Mouse (Mus musculus) testis, adult 2 months (tissue): Measurements from ENCODE around the gene Dnaaf1. TPM values are rescaled to one million over a fixed set of nuclear protein-coding genes. Genes with fewer than 3 reads are reported as not detected.

Source experiments
- H3K27ac ChIP-seq: fragments of 200-500 bp; 2 replicates; pipeline ENCODE4 v1.5.1; 2012; ENCODE audit warnings: low read depth, low read length; ENCODE audit not compliant: control insufficient read depth, insufficient read depth
- H3K27me3 ChIP-seq: fragments of 200-500 bp; 2 replicates; pipeline ENCODE4 v1.6.1; 2012; ENCODE audit warnings: mild to moderate bottlenecking, low read length, moderate library complexity; ENCODE audit not compliant: control insufficient read depth, insufficient read depth
- H3K36me3 ChIP-seq: fragments of 200-500 bp; 2 replicates; pipeline ENCODE4 v1.6.1; 2012; ENCODE audit warnings: mild to moderate bottlenecking, low read length; ENCODE audit not compliant: control insufficient read depth, insufficient read depth
- H3K4me1 ChIP-seq: fragments of 200-500 bp; 2 replicates; pipeline ENCODE4 v1.6.1; 2012; ENCODE audit warnings: low read length; ENCODE audit not compliant: control insufficient read depth, insufficient read depth
- H3K4me3 ChIP-seq: fragments of 200-500 bp; 2 replicates; pipeline ENCODE4 v1.5.1; 2012; ENCODE audit warnings: low read depth, mild to moderate bottlenecking, low read length, moderate library complexity, mixed read lengths; ENCODE audit not compliant: control insufficient read depth
- CTCF ChIP-seq: fragments of 200-500 bp; IDR thresholded peaks from 2 replicates; pipeline ENCODE4 v1.5.1; 2012; ENCODE audit warnings: low read depth, mild to moderate bottlenecking, inconsistent platforms, low read length, moderate library complexity; ENCODE audit not compliant: control insufficient read depth, insufficient read depth, insufficient replicate concordance
- POLR2A ChIP-seq: fragments of 200-500 bp; IDR thresholded peaks from 2 replicates; pipeline ENCODE4 v1.6.1; 2012; ENCODE audit warnings: low read depth, mild to moderate bottlenecking, inconsistent platforms, low read length, moderate library complexity; ENCODE audit not compliant: control insufficient read depth
- polyA plus RNA-seq: library from polyadenylated mRNA; depleted of rRNA; stranded (reverse); fragments of >200 nt; gene quantifications from 2 replicates; pipeline ENCODE4 v1.2.3, GENCODE M21; 2012; rRNA removed

The Dnaaf1 gene
- polyA plus RNA-seq, 1 experiment, result 577 TPM

DNA sequence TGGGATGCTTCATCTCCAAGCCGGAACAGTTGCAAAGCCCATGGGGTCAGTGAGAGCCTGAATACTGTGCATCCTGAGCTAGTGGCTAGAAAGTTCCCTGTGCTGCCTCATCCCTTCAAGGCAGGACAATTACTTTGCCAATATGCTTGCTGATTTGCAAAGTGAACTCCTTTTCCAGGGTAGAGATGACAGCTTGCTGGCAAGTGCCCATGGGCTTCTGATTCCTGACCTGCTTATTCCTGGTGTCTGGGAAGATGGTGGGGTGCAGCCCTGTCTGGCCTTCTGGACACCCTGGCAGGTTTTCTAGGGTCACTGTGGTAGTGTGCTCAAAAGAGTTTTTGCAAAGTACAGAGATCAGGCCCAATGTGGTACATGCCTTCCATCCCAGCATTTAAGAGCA lies 67.9 kb downstream of the Dnaaf1 start:
- H3K4me3 ChIP-seq, result no peak overlapping the region
- no peaks in the 10 kb centered on the region for H3K27me3 ChIP-seq
- TF ChIP-seq POLR2A, result no peak
- H3K27ac ChIP-seq, result no peak overlapping the region
- no peaks in the 10 kb centered on the region for H3K36me3 ChIP-seq
- no peaks in the 10 kb centered on the region; the same call in 1 of the 2 replicates for H3K4me1 ChIP-seq

DNA sequence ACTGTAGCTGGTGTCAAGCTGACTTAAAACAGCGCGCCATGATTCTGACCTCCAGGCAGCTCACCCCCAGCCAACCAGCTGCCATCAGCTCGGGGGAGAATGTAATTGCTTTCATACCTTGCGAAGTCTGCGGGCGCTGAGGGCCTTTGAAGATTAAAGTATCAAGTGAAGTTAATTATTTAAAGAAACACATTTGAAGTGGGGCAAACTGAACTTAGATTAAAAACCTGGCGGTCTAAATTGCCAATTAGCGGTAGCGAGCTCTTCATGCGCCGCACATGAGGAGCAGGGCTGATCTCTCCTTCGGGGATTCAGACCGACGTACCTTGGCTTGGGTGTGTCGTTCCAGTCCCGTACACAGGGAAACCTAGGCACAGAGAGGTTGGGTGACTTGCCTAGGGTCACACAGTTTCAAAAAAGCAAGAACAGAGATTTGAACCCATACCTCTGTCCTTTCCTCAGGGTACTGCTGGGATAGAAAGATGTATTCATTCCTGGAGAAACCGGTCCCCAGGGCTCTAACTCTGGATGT lies 69.5 kb downstream of the Dnaaf1 start:
- Histone ChIP-seq H3K27me3 (no peaks in the 10 kb centered on the region), H3K4me3 (no peak overlapping the region), H3K36me3 (no peaks in the 10 kb centered on the region), H3K27ac (no peak overlapping the region), H3K4me1 (no peaks in the 10 kb centered on the region; the same call in 1 of the 2 replicates)
- TF ChIP-seq CTCF, result no peak

DNA sequence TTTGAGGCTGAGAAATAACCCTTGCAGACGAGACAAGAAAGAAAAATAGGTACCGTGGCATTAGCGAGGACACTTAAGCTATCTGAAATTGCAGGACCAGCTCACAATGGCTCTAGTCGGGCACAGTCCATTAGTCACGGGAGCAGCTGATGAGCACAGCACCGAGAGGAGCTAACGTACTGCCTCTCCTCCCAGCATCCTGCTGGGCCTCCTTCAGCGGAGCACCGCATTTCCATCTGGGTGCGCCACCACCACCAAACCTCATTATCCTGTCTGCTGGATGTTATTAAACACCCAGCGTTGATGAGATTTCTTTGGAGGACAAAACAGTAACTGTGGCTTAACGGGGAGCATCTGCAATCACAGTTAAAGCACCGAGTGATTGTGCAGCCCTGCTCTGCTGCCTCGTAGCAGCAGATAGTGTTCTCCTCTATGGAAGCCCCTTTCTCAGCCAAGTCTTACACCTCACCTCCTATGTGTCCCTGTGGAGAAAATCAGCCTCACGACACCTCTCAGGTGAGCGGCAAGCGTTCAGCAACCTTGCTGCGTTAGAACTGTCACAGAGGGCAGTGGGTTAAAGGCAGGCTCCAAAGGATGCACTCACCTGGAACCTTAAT lies 70.1 kb downstream of the Dnaaf1 start:
- Histone ChIP-seq H3K27ac (no peak overlapping the region), H3K27me3 (no peaks in the 10 kb centered on the region), H3K4me1 (no peaks in the 10 kb centered on the region; the same call in 1 of the 2 replicates), H3K36me3 (no peaks in the 10 kb centered on the region), H3K4me3 (no peak overlapping the region)
- TF ChIP-seq CTCF, result no peak
- no peak for TF ChIP-seq POLR2A

DNA sequence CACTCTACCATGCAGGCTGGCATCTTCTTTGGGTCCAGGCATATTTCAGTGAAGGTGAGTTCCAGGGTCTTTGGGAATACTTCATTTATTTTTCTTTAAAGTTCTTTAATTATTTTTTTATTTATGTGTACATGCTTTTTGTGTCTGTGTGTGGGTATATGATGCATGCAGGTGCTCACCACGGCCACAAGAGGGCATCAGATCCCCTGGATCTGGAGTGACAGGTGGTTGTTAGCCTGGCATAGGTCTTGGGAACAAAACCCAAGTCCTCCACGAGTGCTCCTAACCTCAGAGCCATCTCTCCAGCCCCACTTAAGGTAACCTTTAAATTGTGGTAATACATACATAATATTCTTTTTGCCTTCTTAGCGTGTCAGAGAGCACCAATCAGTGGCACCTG lies 71.2 kb downstream of the Dnaaf1 start:
- Histone ChIP-seq H3K27me3 (no peaks in the 10 kb centered on the region), H3K36me3 (no peaks in the 10 kb centered on the region), H3K4me1 (no peaks in the 10 kb centered on the region; the same call in 1 of the 2 replicates), H3K4me3 (no peak overlapping the region), H3K27ac (peak overlapping the region; percentile 73)
- TF ChIP-seq CTCF (peak; percentile 47; the same call in 1 of the 2 replicates), POLR2A (no peak)

DNA sequence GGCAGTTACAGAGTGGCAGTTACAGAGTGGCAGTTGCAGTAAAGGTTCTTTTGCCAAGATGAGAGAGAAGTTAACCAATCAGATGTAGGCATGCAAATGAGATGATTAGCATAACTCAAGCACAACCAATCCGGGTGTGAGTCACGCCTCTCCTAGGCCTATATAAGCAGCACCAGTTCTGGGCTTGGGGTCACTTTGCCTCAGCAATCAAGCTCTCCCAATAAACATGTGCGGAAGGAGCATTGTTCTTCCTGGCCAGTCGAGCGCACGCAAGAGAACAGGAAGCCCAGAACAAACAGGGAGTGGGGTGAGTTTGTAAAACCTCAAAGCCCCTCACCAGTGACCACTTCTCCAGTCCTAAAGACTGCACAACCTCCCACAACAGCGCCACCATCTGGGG lies 71.8 kb downstream of the Dnaaf1 start:
- Histone ChIP-seq H3K36me3 (no peaks in the 10 kb centered on the region), H3K27me3 (no peaks in the 10 kb centered on the region), H3K27ac (peak overlapping the region; percentile 73), H3K4me3 (no peak overlapping the region), H3K4me1 (no peaks in the 10 kb centered on the region)
- TF ChIP-seq POLR2A (no peak), CTCF (no peak)

Other genes with a start within 250 kb of the Dnaaf1 start
- gene Hsbp1, start 230.7 kb upstream of the Dnaaf1 start, polyA plus RNA-seq, result 637 and 782 TPM in 2 replicates
- 5.3 and 5.4 TPM in 2 replicates for gene Mlycd, start 180.4 kb upstream of the Dnaaf1 start, polyA plus RNA-seq
- gene Osgin1, start 141.1 kb upstream of the Dnaaf1 start, polyA plus RNA-seq, result 437 and 440 TPM in 2 replicates
- 14.8 and 16.0 TPM in 2 replicates for gene Necab2, start 128.5 kb upstream of the Dnaaf1 start, polyA plus RNA-seq
- gene Slc38a8, start 73.5 kb upstream of the Dnaaf1 start, polyA plus RNA-seq, result 1.3 and 1.4 TPM in 2 replicates
- 21.3 and 25.2 TPM in 2 replicates for gene Mbtps1, start 16.5 kb upstream of the Dnaaf1 start, polyA plus RNA-seq
- 12.7 and 12.9 TPM in 2 replicates for gene Hsdl1, start 52 bp upstream of the Dnaaf1 start, polyA plus RNA-seq
- 6.3 and 6.9 TPM in 2 replicates for gene Taf1c, start 30.0 kb downstream of the Dnaaf1 start, polyA plus RNA-seq
- gene Adad2, start 37.5 kb downstream of the Dnaaf1 start, polyA plus RNA-seq, result 48.7 and 54.3 TPM in 2 replicates
- 12.3 and 13.3 TPM in 2 replicates for gene Kcng4, start 60.4 kb downstream of the Dnaaf1 start, polyA plus RNA-seq
- 25.8 and 26.9 TPM in 2 replicates for gene Wfdc1, start 91.1 kb downstream of the Dnaaf1 start, polyA plus RNA-seq
- gene Atp2c2, start 124.8 kb downstream of the Dnaaf1 start, polyA plus RNA-seq, result 1.2 and 1.4 TPM in 2 replicates
- gene Tldc1, start 203.2 kb downstream of the Dnaaf1 start, polyA plus RNA-seq, result 6.4 and 6.8 TPM in 2 replicates